Mouse (Mus musculus) MEL (cell line): ENCODE results near the gene Prkar2a. TPM values are rescaled to one million over a fixed set of nuclear protein-coding genes. Genes with fewer than 3 reads are reported as not detected.
A peak's percentile ranks its signal among the peaks of the same experiment; 100 is the strongest.

Experiments used
- DNase-seq: peaks from one replicate; pipeline ENCODE4 v3.0.0; 2011; ENCODE audit warnings: low read depth, low spot score
- H3K27ac ChIP-seq: 2 replicates; pipeline ENCODE4 v1.5.1; 2012; ENCODE audit warnings: low read depth, mild to moderate bottlenecking, control low read depth, low read length, moderate library complexity; ENCODE audit not compliant: control insufficient read depth
- H3K27me3 ChIP-seq, 2 experiments: fragments of 150-350 bp in 1 of 2; sonication (generic) in 1 of 2; 2 replicates each; pipeline ENCODE4 v1.6.1; 2012; ENCODE audit warnings: low read length in 2 of 2, mild to moderate bottlenecking in 2 of 2, improper control_type of control experiment in 1 of 2, moderate library complexity in 1 of 2; ENCODE audit not compliant: insufficient read depth in 2 of 2, control insufficient read depth in 1 of 2
- H3K36me3 ChIP-seq, 2 experiments: 2 replicates each; pipeline ENCODE4 v1.6.1; 2012 to 2014; ENCODE audit warnings: low read length in 2 of 2, improper control_type of control experiment in 1 of 2, inconsistent platforms in 1 of 2, mild to moderate bottlenecking in 1 of 2; ENCODE audit not compliant: insufficient read depth in 2 of 2, control insufficient read depth in 1 of 2
- H3K4me1 ChIP-seq, 2 experiments: fragments of 150-350 bp in 1 of 2; sonication (generic) in 1 of 2; 2 replicates each; pipeline ENCODE4 v1.6.1; 2012; ENCODE audit warnings: low read length in 2 of 2, improper control_type of control experiment in 1 of 2, mild to moderate bottlenecking in 1 of 2; ENCODE audit not compliant: insufficient read depth in 2 of 2, control insufficient read depth in 1 of 2
- H3K4me3 ChIP-seq, 2 experiments: fragments of 150-350 bp in 1 of 2; sonication (generic) in 1 of 2; 2 replicates each; pipeline ENCODE4 v1.5.1; 2012; ENCODE audit warnings: low read depth in 2 of 2, low read length in 2 of 2, mild to moderate bottlenecking in 2 of 2, moderate library complexity in 2 of 2, control low read depth in 1 of 2, improper control_type of control experiment in 1 of 2; ENCODE audit not compliant: control insufficient read depth in 1 of 2, insufficient read depth in 1 of 2
- H3K79me2 ChIP-seq: 2 replicates; pipeline ENCODE4 v1.6.1; 2012; ENCODE audit warnings: mild to moderate bottlenecking, low read length, moderate library complexity; ENCODE audit not compliant: control insufficient read depth, poor library complexity, insufficient read depth
- H3K9ac ChIP-seq: 2 replicates; pipeline ENCODE4 v1.6.1; 2012; ENCODE audit warnings: low read depth, mild to moderate bottlenecking, control low read depth, low read length, moderate library complexity; ENCODE audit not compliant: control insufficient read depth, poor library complexity, severe bottlenecking
- H3K9me3 ChIP-seq: fragments of 150-350 bp; sonication (generic); replicated peaks from 2 replicates; pipeline ENCODE4 v1.6.1; 2012; ENCODE audit warnings: mild to moderate bottlenecking, low read length, improper control_type of control experiment, moderate library complexity; ENCODE audit not compliant: insufficient read depth
- BHLHE40 ChIP-seq: IDR thresholded peaks from 2 replicates; pipeline ENCODE4 v1.6.1; 2012; ENCODE audit warnings: low read depth, mild to moderate bottlenecking, inconsistent platforms, low read length, improper control_type of control experiment, borderline replicate concordance
- CTCF ChIP-seq, 3 experiments: IDR thresholded peaks in 2 of 3; conservative IDR thresholded peaks in 1 of 3; 2 replicates each; pipeline ENCODE4 v1.5.1; 2011 to 2012; ENCODE audit warnings: low read length in 3 of 3, low read depth in 2 of 3, mild to moderate bottlenecking in 2 of 3, improper control_type of control experiment in 1 of 3, inconsistent platforms in 1 of 3, mixed read lengths in 1 of 3, moderate library complexity in 1 of 3; ENCODE audit not compliant: control insufficient read depth in 1 of 3, insufficient read depth in 1 of 3, poor library complexity in 1 of 3, severe bottlenecking in 1 of 3
- E2F4 ChIP-seq: IDR thresholded peaks from 2 replicates; pipeline ENCODE4 v1.6.1; 2011; ENCODE audit warnings: low read depth, low read length, improper control_type of control experiment, borderline replicate concordance
- GATA1 ChIP-seq: IDR thresholded peaks from 2 replicates; pipeline ENCODE4 v1.6.1; 2011; ENCODE audit warnings: low read depth, low read length, improper control_type of control experiment
- JUND ChIP-seq: IDR thresholded peaks from 2 replicates; pipeline ENCODE4 v1.6.1; 2011; ENCODE audit warnings: low read depth, mild to moderate bottlenecking, improper control_type of control experiment, low read length
- MAFK ChIP-seq: IDR thresholded peaks from 2 replicates; pipeline ENCODE4 v1.6.1; 2011; ENCODE audit warnings: low read depth, mild to moderate bottlenecking, low read length, improper control_type of control experiment, borderline replicate concordance
- MYB ChIP-seq: IDR thresholded peaks from 2 replicates; pipeline ENCODE4 v1.6.1; 2011; ENCODE audit warnings: mild to moderate bottlenecking, low read depth, low read length, improper control_type of control experiment
- MYC ChIP-seq: IDR thresholded peaks from 2 replicates; pipeline ENCODE4 v1.6.1; 2011; ENCODE audit warnings: low read depth, mild to moderate bottlenecking, low read length, improper control_type of control experiment, moderate library complexity
- RAD21 ChIP-seq: IDR thresholded peaks from 2 replicates; pipeline ENCODE4 v1.6.1; 2011; ENCODE audit warnings: mild to moderate bottlenecking, low read depth, low read length, improper control_type of control experiment
- RCOR1 ChIP-seq: IDR thresholded peaks from 2 replicates; pipeline ENCODE4 v1.6.1; 2012; ENCODE audit warnings: low read depth, mild to moderate bottlenecking, inconsistent platforms, low read length, improper control_type of control experiment
- USF1 ChIP-seq: IDR thresholded peaks from 2 replicates; pipeline ENCODE4 v1.6.1; 2014; ENCODE audit warnings: low read depth, mild to moderate bottlenecking, inconsistent platforms, low read length, improper control_type of control experiment, moderate library complexity
- ZMIZ1 ChIP-seq: IDR thresholded peaks from 2 replicates; pipeline ENCODE4 v1.6.1; 2012; ENCODE audit warnings: low read depth, mild to moderate bottlenecking, inconsistent platforms, low read length, improper control_type of control experiment, moderate library complexity
- polyA plus RNA-seq, 2 experiments: library from polyadenylated mRNA; stranded (reverse) in 1 of 2; unstranded in 1 of 2; fragments of >175 nt in 1 of 2; fragments of >200 nt in 1 of 2; gene quantifications; 2 replicates each; pipeline versions ENCODE4 v1.2.1 to v1.2.4; 2012; ENCODE audit warnings: low replicate concordance in 2 of 2, low read depth in 1 of 2; ENCODE audit not compliant: insufficient read length in 2 of 2, insufficient read depth in 1 of 2, missing spikeins in 1 of 2
- total RNA-seq: library from RNA; depleted of rRNA; stranded (reverse); fragments of 300-350 nt; gene quantifications from 2 replicates; pipeline ENCODE4 v1.2.3, GENCODE M21; 2012

The Prkar2a gene
- total and polyA plus RNA-seq, 3 experiments = 22.4 to 230 (median 87.9) TPM

GRCm38 (mm10) chr9:108726116-108726515 lies 37.0 kb downstream of the Prkar2a start:
- TF ChIP-seq CTCF (IDR thresholded peaks at IDR 0.05 in 2 of 3, conservative IDR thresholded peaks at IDR 0.05 in 1 of 3; ENCODE audit: control insufficient read depth in 1 of 3, insufficient read depth in 1 of 3, low read depth in 2 of 3, low read length in 3 of 3, poor library complexity in 1 of 3, severe bottlenecking in 1 of 3) (no peak), E2F4 (no peak), ZMIZ1 (no peak), JUND (no peak)
- no peaks in the 10 kb centered on the region for H3K9me3 ChIP-seq
- H3K36me3 ChIP-seq = peaks cover 0 to 24% of the 10 kb centered on the region in 2 experiments; a peak in 3 of 4 replicates
- H3K4me3 ChIP-seq = no peak overlapping the region
- no peak overlapping the region for H3K9ac ChIP-seq
- H3K4me1 ChIP-seq = no peaks in the 10 kb centered on the region; a peak in 1 of 4 replicates
- H3K79me2 ChIP-seq = no peaks in the 10 kb centered on the region; the same call in 1 of the 2 replicates
- DNase-seq = peak; percentile 18
- no peaks in the 10 kb centered on the region for H3K27me3 ChIP-seq
- H3K27ac ChIP-seq = no peak overlapping the region

DNA sequence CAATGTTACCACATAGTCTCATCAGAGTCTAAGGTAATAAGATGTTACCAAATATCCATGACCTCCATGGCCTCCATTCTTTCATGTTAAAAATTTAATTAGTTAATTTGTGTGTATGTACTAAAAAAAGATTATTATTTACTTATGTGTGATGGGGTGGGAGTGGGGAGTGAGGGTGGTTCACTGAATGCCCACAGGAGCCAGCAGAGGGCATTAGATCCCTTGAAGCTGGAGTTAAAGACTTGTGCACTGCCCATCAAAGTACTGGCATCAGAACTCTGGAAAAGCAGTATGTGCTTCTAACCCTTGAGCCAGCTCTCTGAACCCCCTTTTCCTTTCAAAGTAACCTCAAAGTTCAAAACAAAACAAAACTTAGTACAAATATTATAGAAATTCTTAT lies 39.9 kb downstream of the Prkar2a start:
- Histone ChIP-seq H3K4me3 (no peak overlapping the region), H3K36me3 (peaks cover 0 to 28% of the 10 kb centered on the region in 2 experiments; a peak in 3 of 4 replicates), H3K27me3 (no peaks in the 10 kb centered on the region), H3K79me2 (no peaks in the 10 kb centered on the region; the same call in 1 of the 2 replicates), H3K9ac (no peak overlapping the region), H3K9me3 (no peaks in the 10 kb centered on the region), H3K27ac (no peak overlapping the region), H3K4me1 (no peaks in the 10 kb centered on the region; a peak in 1 of 4 replicates)
- DNase-seq = no peak
- TF ChIP-seq MYB (no peak), MAFK (no peak), RAD21 (no peak; the same call in none of the 2 replicates), CTCF (IDR thresholded peaks at IDR 0.05 in 2 of 3, conservative IDR thresholded peaks at IDR 0.05 in 1 of 3; ENCODE audit: control insufficient read depth in 1 of 3, insufficient read depth in 1 of 3, low read depth in 2 of 3, low read length in 3 of 3, poor library complexity in 1 of 3, severe bottlenecking in 1 of 3) (peak in 2 of 3 experiments; percentile 28 to 30; a peak in 3 of 6 replicates)

- H3K9me3 ChIP-seq = no peaks in the 10 kb centered on the region
- H3K4me3 ChIP-seq = no peak overlapping the region
- H3K27me3 ChIP-seq = no peaks in the 10 kb centered on the region
- no peaks in the 10 kb centered on the region for H3K79me2 ChIP-seq
- peak; percentile 25 for DNase-seq
- H3K9ac ChIP-seq = no peak overlapping the region
- no peak overlapping the region for H3K27ac ChIP-seq
- peaks cover 0 to 33% of the 10 kb centered on the region in 2 experiments; a peak in 2 of 4 replicates for H3K36me3 ChIP-seq
- TF ChIP-seq GATA1 (no peak), USF1 (no peak), MYB (no peak), RAD21 (peak; percentile 4), CTCF (IDR thresholded peaks at IDR 0.05 in 2 of 3, conservative IDR thresholded peaks at IDR 0.05 in 1 of 3; ENCODE audit: control insufficient read depth in 1 of 3, insufficient read depth in 1 of 3, low read depth in 2 of 3, low read length in 3 of 3, poor library complexity in 1 of 3, severe bottlenecking in 1 of 3) (peak in 1 of 3 experiments; percentile 9; a peak in 1 of 6 replicates), MYC (no peak), RCOR1 (no peak), BHLHE40 (no peak)
- no peaks in the 10 kb centered on the region; a peak in 1 of 4 replicates for H3K4me1 ChIP-seq
These were observed 43.3 kb downstream of the Prkar2a start for GRCm38 (mm10) chr9:108732462-108732861.
